Mouse (Mus musculus) lung, adult 18-20 months (tissue): ENCODE measurements around the gene Klhl7.
"Not testable (repeated sequence)": the region's sequence is repeated elsewhere in the genome, so short reads cannot be mapped to it uniquely, and the experiment has no call there.

Experiments used
- DNase-seq, 2 experiments: peaks; one replicate each; pipeline ENCODE4 v3.0.0; 2022; ENCODE audit warnings: mixed read lengths in 2 of 2

Klhl7 gene

GRCm38 (mm10) chr5:24095881-24096280, 4.5 kb upstream of the Klhl7 start:
- DNase-seq = no peak

- peak; percentile 38 to 58 for DNase-seq
These were observed 456 bp downstream of the Klhl7 start for GRCm38 (mm10) chr5:24100810-24101311.

GRCm38 (mm10) chr5:24101446-24102140, 1.2 kb downstream of the Klhl7 start:
- DNase-seq = no peak

- DNase-seq = not testable (repeated sequence)
These were observed 2.8 kb downstream of the Klhl7 start for GRCm38 (mm10) chr5:24103235-24103634.

- DNase-seq = no peak
These were observed 3.4 kb downstream of the Klhl7 start for GRCm38 (mm10) chr5:24103841-24104240.

GRCm38 (mm10) chr5:24107071-24107739, 6.8 kb downstream of the Klhl7 start:
- no peak for DNase-seq

- no peak for DNase-seq
These were observed 7.3 kb downstream of the Klhl7 start for GRCm38 (mm10) chr5:24107740-24108098.

- DNase-seq = no peak
These were observed 9.7 kb downstream of the Klhl7 start for GRCm38 (mm10) chr5:24110068-24110467.

- DNase-seq = no peak
These were observed 11.9 kb downstream of the Klhl7 start for GRCm38 (mm10) chr5:24112116-24112903.

- no peak for DNase-seq
These were observed 21.8 kb downstream of the Klhl7 start for GRCm38 (mm10) chr5:24122221-24122620.

- no peak for DNase-seq
These were observed 23.8 kb downstream of the Klhl7 start for GRCm38 (mm10) chr5:24124175-24124574.

- DNase-seq = no peak
These were observed 24.3 kb downstream of the Klhl7 start for GRCm38 (mm10) chr5:24124579-24125276.

GRCm38 (mm10) chr5:24125910-24126636, 25.7 kb downstream of the Klhl7 start:
- no peak for DNase-seq

- DNase-seq = no peak
These were observed 26.6 kb downstream of the Klhl7 start for GRCm38 (mm10) chr5:24126967-24127366.

GRCm38 (mm10) chr5:24146964-24147363, 46.6 kb downstream of the Klhl7 start:
- DNase-seq = no peak

GRCm38 (mm10) chr5:24152199-24152598, 51.8 kb downstream of the Klhl7 start:
- no peak for DNase-seq

GRCm38 (mm10) chr5:24156774-24157173, 56.4 kb downstream of the Klhl7 start:
- DNase-seq = no peak

- peak; percentile 92 to 94 for DNase-seq
These were observed 64.5 kb downstream of the Klhl7 start, which contains the start of gene Nupl2 for GRCm38 (mm10) chr5:24164789-24165445. Gene Nupl2, plus strand, starts transcription at chr5:24164963.

- DNase-seq = no peak
These were observed 66.9 kb downstream of the Klhl7 start for GRCm38 (mm10) chr5:24167263-24167662.

- DNase-seq = no peak
These were observed 69.5 kb downstream of the Klhl7 start for GRCm38 (mm10) chr5:24169881-24170280.

- DNase-seq = no peak
These were observed 71.7 kb downstream of the Klhl7 start for GRCm38 (mm10) chr5:24172092-24172491.
